Mouse (Mus musculus) kidney, embryonic 14.5 days (tissue): ENCODE results near the gene Tom1l1. TPM values are rescaled to one million over a fixed set of nuclear protein-coding genes. Genes with fewer than 3 reads are reported as not detected.
A peak's percentile ranks its signal among the peaks of the same experiment; 100 is the strongest.

ENCODE experiments used
- ATAC-seq: fragments of 200-750 bp; cut with Nextera tagmentation; 2 replicates; pipeline ENCODE4 v1.8.0; 2017; ENCODE audit warnings: moderate number of reproducible peaks, mild to moderate bottlenecking, moderate TSS enrichment, moderate library complexity; ENCODE audit not compliant: low FRiP score, low TSS enrichment
- H3K27ac ChIP-seq: fragments of 300-500 bp; sonication (generic); 2 replicates; pipeline ENCODE4 v1.5.1; 2014; ENCODE audit warnings: low read depth, mild to moderate bottlenecking, low read length, moderate library complexity, mixed read lengths
- H3K27me3 ChIP-seq: fragments of 300-500 bp; sonication (generic); 2 replicates; pipeline ENCODE4 v1.6.1; 2014; ENCODE audit warnings: mild to moderate bottlenecking, low read length; ENCODE audit not compliant: control insufficient read depth, insufficient read depth
- H3K36me3 ChIP-seq: fragments of 300-500 bp; sonication (generic); 2 replicates; pipeline ENCODE4 v1.6.1; 2014; ENCODE audit warnings: low read length, mixed read lengths; ENCODE audit not compliant: control insufficient read depth, insufficient read depth
- H3K4me1 ChIP-seq: fragments of 300-500 bp; sonication (generic); 2 replicates; pipeline ENCODE4 v1.6.1; 2014; ENCODE audit warnings: low read length, mixed read lengths; ENCODE audit not compliant: control insufficient read depth, insufficient read depth
- H3K4me2 ChIP-seq: fragments of 300-500 bp; sonication (generic); replicated peaks from 2 replicates; pipeline ENCODE4 v1.6.1; 2014; ENCODE audit warnings: low read depth, mild to moderate bottlenecking, low read length
- H3K4me3 ChIP-seq: fragments of 300-500 bp; sonication (generic); 2 replicates; pipeline ENCODE4 v1.5.1; 2014; ENCODE audit warnings: mild to moderate bottlenecking, low read length
- H3K9ac ChIP-seq: fragments of 300-500 bp; sonication (generic); 2 replicates; pipeline ENCODE4 v1.6.1; 2014; ENCODE audit warnings: low read depth, mild to moderate bottlenecking, low read length, moderate library complexity
- H3K9me3 ChIP-seq: fragments of 300-500 bp; sonication (generic); 2 replicates; pipeline ENCODE4 v1.6.1; 2016; ENCODE audit warnings: low read length; ENCODE audit not compliant: control insufficient read depth
- WGBS: fragments of 180-500 bp; shearing (Covaris S2); extraction: QIAGEN DNeasy Blood & Tissue Kit; methylation state at CpG from one replicate; pipeline ENCODE4 v1.1.7; 2014; 5-methylcytosine and 5-hydroxymethylcytosine counted together
- polyA plus RNA-seq: library from polyadenylated mRNA; unstranded; fragments of >200 nt; fragmentation: Nextera tagmentation; extraction: Ambion mirVana; gene quantifications from 2 replicates; pipeline ENCODE4 v1.2.1, GENCODE M21; 2014

Gene Tom1l1
- polyA plus RNA-seq, 1 experiment from 2014 or later: 36.6 TPM

- Histone ChIP-seq H3K4me3 (no peak overlapping the region), H3K4me1 (no peaks in the 10 kb centered on the region), H3K27ac (no peak overlapping the region), H3K27me3 (no peaks in the 10 kb centered on the region), H3K9me3 (no peaks in the 10 kb centered on the region), H3K36me3 (peaks cover 8% of the 10 kb centered on the region; the same call in 1 of the 2 replicates), H3K9ac (no peak overlapping the region), H3K4me2 (no peak overlapping the region)
- WGBS: 91% methylated on average over 5 of the region's 5 CpGs
- ATAC-seq: no peak
Measured at GRCm38 (mm10) chr11:90678582-90678981, 9.6 kb downstream of the Tom1l1 start.

- Histone ChIP-seq H3K4me3 (no peak overlapping the region), H3K27me3 (no peaks in the 10 kb centered on the region), H3K27ac (no peak overlapping the region), H3K4me2 (no peak overlapping the region), H3K36me3 (peaks cover 6% of the 10 kb centered on the region; the same call in 1 of the 2 replicates), H3K9ac (no peak overlapping the region), H3K9me3 (no peaks in the 10 kb centered on the region), H3K4me1 (no peaks in the 10 kb centered on the region)
- 86% methylated on average over 8 of the region's 8 CpGs for WGBS
- ATAC-seq: no peak
Measured at GRCm38 (mm10) chr11:90677771-90678288, 10.3 kb downstream of the Tom1l1 start.

- Histone ChIP-seq H3K9ac (no peak overlapping the region), H3K27ac (no peak overlapping the region), H3K9me3 (no peaks in the 10 kb centered on the region), H3K27me3 (no peaks in the 10 kb centered on the region), H3K4me1 (no peaks in the 10 kb centered on the region), H3K4me3 (no peak overlapping the region), H3K4me2 (no peak overlapping the region), H3K36me3 (peaks cover 6% of the 10 kb centered on the region; the same call in 1 of the 2 replicates)
- 93% methylated on average over 7 of the region's 7 CpGs for WGBS
- no peak for ATAC-seq
Measured at GRCm38 (mm10) chr11:90677027-90677426, 11.1 kb downstream of the Tom1l1 start.

DNA sequence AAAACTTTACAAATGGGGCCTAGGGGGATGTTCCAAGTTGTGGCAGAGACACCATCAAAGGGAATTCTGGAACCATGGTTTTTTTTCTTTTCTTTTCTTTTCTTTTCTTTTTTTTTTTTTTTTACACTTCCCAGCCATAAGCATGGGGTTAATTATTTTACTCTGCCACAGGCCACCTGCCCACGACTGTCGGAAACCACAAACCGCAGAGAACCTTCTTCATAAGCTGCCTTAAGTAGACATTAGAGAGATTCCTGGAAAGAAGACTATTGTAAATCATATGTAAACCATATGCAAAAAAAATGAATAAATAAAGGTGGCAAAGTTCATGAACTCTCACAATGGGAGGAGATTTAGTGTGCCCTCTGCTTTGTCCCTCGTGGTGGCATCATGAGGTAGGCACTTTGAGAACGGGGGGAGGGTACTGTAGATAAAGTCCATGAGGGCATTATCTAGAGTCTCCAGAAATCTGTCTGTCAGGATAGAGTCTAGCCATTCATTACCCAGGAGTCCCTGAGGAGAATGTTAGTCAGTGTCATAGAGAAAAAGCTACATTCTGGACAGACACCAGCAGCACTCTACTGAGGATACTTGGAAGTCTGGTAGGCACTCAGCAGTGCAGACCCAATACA is 12.6 kb downstream of the Tom1l1 start:
- no peak overlapping the region for H3K27ac ChIP-seq
- H3K4me1 ChIP-seq: no peaks in the 10 kb centered on the region
- no peak overlapping the region for H3K4me2 ChIP-seq
- H3K36me3 ChIP-seq: peaks cover 6% of the 10 kb centered on the region; the same call in 1 of the 2 replicates
- no peak overlapping the region for H3K4me3 ChIP-seq
- no peaks in the 10 kb centered on the region for H3K9me3 ChIP-seq
- no peaks in the 10 kb centered on the region for H3K27me3 ChIP-seq
- no peak overlapping the region for H3K9ac ChIP-seq
- WGBS: 81% methylated on average over 5 of the region's 5 CpGs
- no peak for ATAC-seq

GRCm38 (mm10) chr11:90667325-90667724 is 20.8 kb downstream of the Tom1l1 start:
- Histone ChIP-seq H3K4me1 (peaks cover 22% of the 10 kb centered on the region), H3K36me3 (peaks cover 7% of the 10 kb centered on the region), H3K27me3 (no peaks in the 10 kb centered on the region), H3K9ac (no peak overlapping the region), H3K4me2 (no peak overlapping the region), H3K4me3 (no peak overlapping the region), H3K9me3 (no peaks in the 10 kb centered on the region), H3K27ac (no peak overlapping the region)
- ATAC-seq: no peak
- WGBS: 90% methylated on average over 6 of the region's 6 CpGs

GRCm38 (mm10) chr11:90666916-90667315 is 21.2 kb downstream of the Tom1l1 start:
- ATAC-seq: no peak
- Histone ChIP-seq H3K27me3 (no peaks in the 10 kb centered on the region), H3K9me3 (no peaks in the 10 kb centered on the region), H3K4me1 (peaks cover 22% of the 10 kb centered on the region), H3K27ac (no peak overlapping the region), H3K4me3 (no peak overlapping the region), H3K9ac (no peak overlapping the region), H3K36me3 (peaks cover 5% of the 10 kb centered on the region), H3K4me2 (no peak overlapping the region)
- 90% methylated on average over 4 of the region's 4 CpGs for WGBS

DNA sequence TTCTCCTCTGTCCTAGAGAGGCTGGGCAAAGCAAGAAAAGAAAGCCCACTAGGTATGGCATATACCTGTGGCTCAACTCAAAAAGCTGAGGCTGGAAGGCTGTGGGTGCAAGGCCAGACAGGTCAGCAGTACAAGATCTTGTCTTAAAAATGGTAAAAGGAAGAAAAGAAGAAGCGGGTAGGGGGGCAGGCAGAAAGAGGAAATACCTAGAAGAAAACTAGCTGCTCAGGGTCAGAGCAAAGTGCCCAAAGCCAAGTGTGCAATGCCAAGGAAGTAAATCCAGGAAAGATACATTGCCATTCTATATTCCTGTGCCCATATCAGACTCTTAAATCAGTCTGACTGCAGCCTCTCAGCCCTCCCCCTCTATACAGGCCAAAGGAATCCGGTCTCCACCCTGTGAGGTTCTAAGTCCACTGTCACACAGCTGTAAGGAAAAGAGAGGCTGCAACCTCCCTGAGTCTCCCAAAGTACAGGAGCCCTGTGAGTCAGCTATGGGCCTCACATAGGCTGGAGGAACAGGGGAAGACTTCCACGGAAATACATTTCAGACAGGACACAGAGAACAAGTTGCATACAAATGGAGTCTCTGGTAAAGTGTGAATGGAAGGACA is 21.9 kb downstream of the Tom1l1 start:
- ATAC-seq: no peak
- no peaks in the 10 kb centered on the region for H3K9me3 ChIP-seq
- WGBS: 49% methylated on average over 3 of the region's 3 CpGs
- H3K4me1 ChIP-seq: peaks cover 22% of the 10 kb centered on the region
- no peak overlapping the region for H3K9ac ChIP-seq
- peak overlapping the region; percentile 38; the same call in 1 of the 2 replicates for H3K27ac ChIP-seq
- H3K36me3 ChIP-seq: peaks cover 9% of the 10 kb centered on the region
- no peaks in the 10 kb centered on the region for H3K27me3 ChIP-seq
- no peak overlapping the region for H3K4me3 ChIP-seq
- H3K4me2 ChIP-seq: no peak overlapping the region

DNA sequence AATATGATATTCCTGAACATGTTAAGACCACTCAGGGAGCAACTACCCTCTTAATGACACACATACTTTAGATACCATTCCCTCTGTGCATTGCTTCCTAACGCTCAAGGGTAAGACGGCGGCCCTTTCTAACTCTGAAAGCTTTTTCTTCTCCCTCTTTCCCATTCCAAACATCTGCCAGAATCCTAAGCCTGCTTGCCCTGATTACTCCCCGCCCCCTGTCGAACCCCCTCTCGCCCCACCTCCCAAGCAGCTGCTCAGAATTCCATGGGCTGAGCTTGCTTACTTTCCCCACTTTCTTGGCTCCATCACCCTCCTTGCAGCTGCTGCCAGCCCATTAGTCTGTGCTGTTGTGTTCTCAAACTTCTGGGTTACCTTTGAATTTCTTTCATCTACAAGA is 23.0 kb downstream of the Tom1l1 start:
- H3K36me3 ChIP-seq: peaks cover 10% of the 10 kb centered on the region
- peak; percentile 53; the same call in 1 of the 2 replicates for ATAC-seq
- H3K4me3 ChIP-seq: no peak overlapping the region
- peak overlapping the region; percentile 38; the same call in 1 of the 2 replicates for H3K27ac ChIP-seq
- H3K27me3 ChIP-seq: no peaks in the 10 kb centered on the region
- WGBS: 10% methylated on average over 6 of the region's 6 CpGs
- H3K9me3 ChIP-seq: no peaks in the 10 kb centered on the region
- no peak overlapping the region for H3K4me2 ChIP-seq
- peaks cover 22% of the 10 kb centered on the region for H3K4me1 ChIP-seq
- no peak overlapping the region for H3K9ac ChIP-seq
